Mouse (Mus musculus) c-Kit-positive CD71-negative TER-119-negative erythroid progenitor cells, embryonic 14.5 days (primary cell): ENCODE results near the gene Abcb7.
"Not testable (repeated sequence)": the region's sequence is repeated elsewhere in the genome, so short reads cannot be mapped to it uniquely, and the experiment has no call there.

Source experiments
- DNase-seq: peaks from one replicate; pipeline ENCODE4 v3.0.0-alpha.2; 2013; ENCODE audit warnings: low read depth

Gene Abcb7

DNA sequence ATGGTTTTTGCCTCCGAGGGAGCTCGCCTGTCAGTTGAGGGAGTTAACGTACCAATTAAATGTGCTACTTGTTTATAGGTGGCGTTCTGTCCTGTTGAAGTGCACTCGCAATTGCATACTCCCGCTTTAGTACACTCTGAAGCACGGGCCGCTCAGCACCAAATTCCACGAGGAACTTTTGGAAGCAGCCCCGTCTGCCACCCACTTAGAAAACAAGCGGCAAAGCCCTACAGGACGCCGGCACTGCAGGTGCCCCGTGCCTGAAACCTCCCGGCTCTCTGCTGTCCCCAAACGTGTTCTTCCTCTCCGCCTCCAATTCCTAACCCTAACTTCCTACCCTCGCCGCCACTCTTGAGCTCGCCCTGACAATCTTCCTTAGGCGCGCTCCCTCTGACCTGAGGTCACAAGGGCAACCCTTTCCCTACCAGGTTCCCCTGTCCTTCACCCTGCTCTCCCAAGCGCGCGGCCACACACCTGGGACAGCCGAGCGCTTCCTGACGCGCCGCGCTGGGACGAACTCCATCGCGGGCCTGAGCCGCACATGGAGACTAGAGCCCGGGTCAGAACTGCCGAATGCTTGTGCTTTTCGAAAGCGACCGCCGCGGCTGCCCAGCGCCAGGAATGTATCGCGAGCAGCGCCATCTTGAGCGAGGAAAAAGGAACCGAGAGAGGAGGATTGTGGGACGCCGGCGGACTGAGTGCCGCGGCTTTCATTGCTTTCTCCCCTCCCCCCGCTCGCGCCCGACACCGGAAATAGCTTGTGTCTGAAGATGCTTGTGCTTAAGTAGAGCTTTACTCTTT is at the start of gene Abcb7:
Gene Abcb7, minus strand, starts transcription at position 674 of the 801 bp plus-strand sequence.
- peak; percentile 65 for DNase-seq

DNA sequence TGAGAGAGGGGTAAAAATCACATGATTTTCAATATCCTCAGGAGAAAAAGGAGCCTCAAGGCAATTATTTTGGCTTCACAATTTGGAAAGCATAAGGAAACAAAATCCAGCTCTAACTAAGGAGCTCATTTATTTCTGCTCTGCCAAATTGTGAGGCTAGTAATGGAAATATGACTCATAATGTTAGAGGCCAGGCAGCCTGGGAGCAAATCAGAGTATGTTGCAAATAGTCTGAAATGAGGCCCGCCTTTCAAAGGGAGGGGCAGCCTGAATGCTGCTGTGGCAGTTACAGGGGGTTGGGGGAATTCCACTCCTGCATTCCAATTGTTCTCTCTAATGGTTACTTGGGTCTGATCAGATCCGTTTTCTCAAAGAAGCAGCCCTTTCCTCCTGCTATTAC is 48.1 kb upstream of the Abcb7 start:
- no peak for DNase-seq

DNA sequence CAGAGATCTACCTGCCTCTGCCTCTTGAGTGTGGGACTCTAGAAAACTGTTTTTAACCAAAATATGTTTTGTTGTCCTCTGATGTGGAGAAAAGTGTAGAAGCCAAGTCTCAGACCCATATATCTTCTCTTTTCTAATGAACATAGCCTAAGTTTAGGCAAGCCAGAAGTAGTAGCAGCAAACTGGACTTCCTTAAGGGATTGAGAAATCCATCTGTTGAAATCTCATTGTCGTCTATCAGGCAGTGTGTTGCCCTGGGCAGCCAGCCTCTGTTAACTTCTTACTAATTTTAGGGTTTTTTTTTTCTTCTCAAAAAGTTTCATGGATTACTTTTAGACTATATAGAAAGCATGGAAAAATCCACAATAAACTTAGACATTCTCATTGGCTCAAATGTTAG is 38.8 kb upstream of the Abcb7 start:
- no peak for DNase-seq

DNA sequence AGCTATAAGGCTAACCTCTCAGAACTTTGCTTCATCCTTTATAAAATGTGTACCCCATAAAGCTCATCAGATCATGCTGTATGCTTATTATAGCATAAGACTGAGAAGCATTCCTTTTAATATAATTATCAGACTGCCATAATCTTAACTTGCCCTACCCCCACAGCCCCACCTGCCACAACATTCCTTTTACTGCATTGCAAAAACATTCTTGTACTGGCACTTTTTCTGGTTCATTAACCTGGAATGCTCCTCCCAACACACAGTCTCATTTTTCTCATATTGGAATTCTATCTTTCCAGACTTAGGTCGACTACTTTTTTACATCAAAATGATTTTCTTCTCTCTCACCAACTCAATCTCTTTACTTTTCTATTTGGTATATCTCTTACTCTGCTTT is 19.8 kb upstream of the Abcb7 start:
- no peak for DNase-seq

DNA sequence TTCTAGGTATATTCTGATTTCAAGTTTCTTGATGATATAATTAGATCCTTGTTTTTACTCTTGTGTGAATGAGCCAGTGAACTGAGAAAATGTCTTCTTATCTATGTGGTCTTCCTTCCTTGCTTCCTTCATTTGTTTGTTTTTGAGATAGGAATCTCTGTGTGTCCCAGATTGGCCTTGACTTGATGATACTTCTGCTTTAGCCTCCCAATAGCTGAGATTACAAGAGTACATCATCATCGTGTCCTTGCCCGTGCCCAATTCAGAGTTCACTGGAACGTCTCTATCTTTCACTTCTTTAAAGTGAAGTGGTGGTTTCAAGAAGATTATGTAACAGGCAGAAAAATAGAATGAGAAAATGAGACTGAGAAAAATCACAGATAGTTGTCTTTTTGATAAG is 14.5 kb upstream of the Abcb7 start:
- DNase-seq, result no peak

DNA sequence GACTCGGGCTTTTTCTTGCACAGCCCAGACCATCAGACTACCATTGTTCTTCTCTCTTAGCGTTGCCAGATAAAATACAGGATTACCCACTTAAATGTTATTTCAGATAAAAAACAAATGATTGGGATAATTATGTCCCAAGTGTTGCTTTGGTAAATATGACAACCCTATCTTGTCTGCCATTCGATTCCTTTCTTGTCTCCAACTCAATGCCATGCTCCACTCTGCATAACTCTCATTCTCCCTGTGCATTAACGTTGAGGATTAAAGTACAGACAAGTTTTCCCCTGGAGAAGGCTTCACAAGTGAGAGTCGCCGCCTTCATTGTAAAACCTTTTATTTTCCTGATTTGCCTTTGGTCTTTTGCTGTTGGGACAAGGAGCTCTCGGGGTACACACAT is 339 bp upstream of the Abcb7 start:
- no peak for DNase-seq

DNA sequence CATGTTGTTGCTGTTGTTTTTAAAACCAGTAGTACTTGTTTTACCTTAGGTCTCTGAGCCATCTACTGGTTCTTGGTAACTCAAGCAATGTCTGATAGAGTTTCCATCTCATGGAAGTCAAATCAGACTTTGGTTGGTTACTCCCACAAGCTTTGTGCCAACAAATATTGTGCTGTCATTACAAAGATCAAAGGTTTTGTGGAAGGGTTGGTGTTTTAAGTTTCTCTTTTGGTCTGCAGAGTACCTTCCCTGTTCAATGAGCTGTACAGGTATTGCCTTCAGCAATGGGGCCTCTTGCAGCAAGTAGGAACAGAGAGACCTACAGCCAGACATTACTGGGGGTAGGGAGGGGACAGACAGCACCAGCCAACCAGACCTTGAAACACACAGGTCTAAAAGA is 5.5 kb downstream of the Abcb7 start:
- no peak for DNase-seq

DNA sequence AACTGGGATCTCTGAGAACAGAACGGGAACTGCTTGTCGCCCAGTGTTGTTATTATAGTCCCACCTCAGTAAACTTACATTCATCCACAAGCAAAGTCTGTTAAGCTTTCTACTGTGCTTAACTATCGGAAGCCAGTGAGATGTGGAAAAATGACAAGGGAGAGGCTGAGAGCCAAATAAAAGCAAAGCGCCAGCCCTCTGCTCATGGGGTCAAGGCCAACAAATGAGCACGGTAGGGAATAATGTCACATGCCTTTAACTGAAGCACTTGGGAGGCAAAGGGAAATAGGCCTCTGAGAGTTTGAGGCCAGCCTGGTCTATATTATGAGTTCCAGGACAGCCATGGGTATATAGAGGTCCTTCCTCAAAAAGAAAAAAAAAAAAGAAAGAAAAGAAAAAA is 11.2 kb downstream of the Abcb7 start:
- no peak for DNase-seq

DNA sequence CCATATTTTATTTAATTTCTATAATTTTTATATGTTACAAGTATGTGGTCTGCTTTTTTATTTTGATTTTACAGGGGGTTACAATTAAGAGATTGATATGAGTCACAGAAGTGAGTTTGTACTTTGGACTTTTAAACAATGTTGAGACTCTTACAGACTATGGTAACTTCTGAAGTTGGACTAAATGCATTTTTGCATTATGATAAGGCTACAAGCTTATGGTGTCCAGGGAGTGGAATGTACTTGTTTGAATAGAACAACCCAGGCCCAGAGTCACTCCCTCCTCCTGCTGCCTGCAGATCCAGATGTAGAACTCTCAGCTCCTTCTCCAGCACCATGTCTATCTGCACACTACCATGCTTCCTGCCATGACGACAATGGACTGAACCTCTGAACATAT is 12.5 kb downstream of the Abcb7 start:
- DNase-seq, result no peak

DNA sequence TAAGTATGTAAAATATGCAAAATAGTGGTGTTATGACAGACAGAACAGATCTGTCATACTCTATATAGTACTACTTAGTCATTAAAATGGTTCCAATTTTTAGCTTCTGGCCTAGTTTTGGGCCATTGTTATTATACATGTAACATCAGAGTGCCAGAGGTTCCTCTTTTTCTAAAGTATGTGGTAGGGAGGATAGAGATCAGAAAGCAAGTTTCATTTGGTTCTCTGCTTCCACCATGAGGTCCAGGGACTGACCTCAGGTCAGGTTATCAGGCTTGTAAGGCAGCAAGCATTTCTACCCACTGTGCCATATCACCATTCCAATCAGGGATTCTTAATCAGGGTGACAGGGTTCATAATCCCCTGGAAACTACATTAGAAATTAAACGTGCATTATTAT is 16.1 kb downstream of the Abcb7 start:
- no peak for DNase-seq

DNA sequence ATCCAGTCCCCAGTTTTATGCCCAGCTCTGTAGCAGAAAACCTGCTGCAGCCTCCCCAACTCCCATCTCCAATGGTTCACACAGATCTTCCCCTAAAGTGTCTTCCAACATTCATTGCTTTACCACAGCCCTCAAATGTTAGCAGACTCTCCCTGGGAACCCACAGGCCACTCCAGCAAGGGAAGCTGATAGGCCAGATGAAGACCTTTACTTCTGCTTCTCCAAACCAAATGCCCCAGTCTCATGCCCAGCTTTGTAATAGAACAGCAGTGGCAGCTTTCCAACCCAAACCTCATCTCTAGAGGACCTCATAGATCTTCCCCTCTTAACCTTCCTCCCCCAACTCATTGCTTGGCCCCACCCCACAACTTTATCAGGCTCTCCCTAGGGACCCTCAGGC is 54.0 kb downstream of the Abcb7 start:
- DNase-seq, result no peak

DNA sequence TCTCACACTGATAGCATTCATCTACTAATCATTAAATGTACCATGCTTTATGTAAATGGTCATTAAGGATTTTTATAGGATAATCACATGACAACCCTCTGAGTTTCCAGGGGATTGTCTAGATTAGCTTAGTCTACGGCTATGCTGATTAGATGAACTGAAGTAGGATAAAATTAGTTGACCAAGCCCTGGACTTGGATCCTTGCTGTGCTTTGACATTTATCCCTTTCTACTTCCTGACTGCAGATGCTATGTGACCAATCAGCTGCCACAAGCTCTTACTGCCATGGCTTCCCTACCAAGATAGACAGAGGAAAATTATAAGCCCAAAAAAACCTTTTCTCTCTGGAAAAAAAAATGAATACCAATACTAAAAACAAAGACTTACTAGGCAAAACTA is 57.8 kb downstream of the Abcb7 start:
- DNase-seq, result no peak

DNA sequence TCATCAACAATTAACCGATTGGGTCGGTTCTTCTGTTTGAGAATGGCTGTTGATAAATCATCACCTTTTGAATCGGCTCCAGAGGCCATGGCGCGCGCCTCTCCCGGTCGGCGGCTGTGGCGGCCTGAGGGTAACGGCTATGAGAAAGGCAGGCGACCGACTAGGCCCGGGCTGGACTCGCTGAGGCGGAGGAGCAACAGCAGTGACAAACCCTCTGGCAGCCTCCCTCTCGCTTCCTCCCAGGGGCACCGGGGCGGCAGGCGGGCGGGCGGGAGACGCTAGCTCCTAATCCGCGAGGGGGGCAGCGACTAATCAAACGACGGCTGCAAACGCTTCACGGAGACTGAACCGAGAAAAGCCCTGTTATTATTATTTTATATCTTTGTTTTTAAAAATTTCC is 65.5 kb downstream of the Abcb7 start:
- DNase-seq, result not testable (repeated sequence)

DNA sequence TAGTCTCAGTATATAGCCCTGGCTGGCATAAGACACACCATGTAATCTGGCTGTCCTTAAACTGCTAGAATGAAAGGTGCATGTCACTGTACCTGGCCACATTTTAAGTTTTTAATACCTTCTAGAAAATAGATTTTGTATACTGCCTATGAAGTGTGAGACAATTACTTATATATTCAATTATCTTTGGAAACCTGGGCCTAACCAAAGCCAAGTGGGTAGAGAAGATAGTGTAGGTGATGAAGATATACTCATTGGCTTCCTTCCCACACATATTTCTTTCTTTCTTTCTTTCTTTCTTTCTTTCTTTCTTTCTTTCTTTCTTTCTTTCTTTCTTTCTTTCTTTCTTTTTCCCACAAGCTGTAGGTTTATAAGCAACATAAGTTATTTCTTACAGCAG is 121.9 kb downstream of the Abcb7 start:
- DNase-seq, result no peak

DNA sequence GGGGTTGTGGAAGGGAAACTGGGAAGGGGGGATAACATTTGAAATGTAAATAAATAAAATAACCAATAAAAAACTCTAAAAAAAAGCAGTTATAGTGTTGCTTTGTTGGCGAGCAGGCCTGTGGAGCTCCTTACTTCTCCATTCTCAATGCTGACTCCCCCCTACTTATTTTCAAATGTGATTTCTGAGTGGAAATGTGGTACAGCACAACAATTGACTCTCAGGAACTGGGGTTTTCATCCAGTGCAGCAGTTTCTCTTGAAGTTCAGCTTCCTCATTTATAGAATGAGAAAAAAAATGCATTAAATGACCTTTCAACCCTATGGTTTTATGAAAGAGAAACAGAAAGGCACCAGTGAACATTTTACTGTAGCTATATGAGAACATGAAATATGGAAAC is 133.8 kb downstream of the Abcb7 start:
- no peak for DNase-seq

DNA sequence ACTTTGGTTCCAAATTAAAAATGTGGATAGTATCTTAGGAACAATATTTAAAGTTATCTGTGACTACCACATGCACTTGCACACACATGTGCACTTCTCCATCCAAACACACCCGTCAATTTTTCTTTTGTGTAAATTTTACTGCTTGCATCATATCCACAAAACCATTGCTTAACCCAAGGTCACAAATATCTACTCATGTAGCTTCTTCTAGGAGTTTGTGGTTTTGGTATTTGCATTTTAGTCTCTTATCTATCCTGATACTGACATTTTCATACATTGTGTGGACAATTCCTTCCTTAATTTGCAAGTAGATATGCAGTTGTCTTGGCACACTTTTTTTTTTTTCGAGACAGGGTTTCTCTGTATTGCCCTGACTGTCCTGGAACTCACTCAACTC is 149.3 kb downstream of the Abcb7 start:
- DNase-seq, result no peak

DNA sequence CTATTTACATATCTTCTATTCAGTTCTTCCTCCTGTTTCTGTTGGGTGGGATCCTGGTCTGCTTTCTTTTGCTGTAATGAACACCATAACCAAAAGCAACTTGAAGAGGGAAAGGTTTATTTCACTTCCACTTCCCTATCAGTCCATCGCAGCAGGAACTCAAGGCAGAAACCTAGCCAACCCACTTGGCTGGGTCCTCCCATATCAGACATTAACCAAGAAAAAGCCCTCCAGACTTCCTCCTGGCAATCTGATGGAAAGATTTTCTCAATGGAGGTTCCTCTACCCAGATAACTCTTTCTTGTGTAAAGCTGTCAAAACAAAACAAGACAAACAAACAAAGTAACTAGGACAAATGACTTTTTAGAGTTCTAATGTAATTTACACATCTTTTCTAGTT is 151.2 kb downstream of the Abcb7 start:
- DNase-seq, result no peak

DNA sequence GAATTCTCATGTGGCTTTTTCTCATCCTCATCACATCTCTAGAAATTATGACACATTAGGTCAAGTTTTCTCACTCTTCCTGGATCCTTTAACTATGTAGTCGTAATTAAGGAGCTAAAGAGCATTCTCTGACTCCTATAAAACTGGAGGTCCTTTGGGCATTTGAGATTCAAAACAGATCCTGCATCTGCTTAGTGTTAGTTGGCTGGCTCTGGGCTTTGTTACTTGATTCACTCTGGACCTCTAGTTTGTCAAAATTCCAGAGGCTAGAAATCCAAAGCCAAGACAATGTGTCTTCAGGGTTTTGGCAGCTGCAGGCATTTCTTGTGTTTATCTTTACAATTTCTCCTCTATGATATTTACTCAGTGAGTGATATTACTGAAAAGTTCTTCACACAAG is 157.1 kb downstream of the Abcb7 start:
- no peak for DNase-seq
